Mouse (Mus musculus): Measurements from ENCODE around the gene Vangl1.

GRCm38 (mm10) chr3:102197152-102197551 lies 7.3 kb downstream of the Vangl1 start:
- TF ChIP-seq CTCF (conservative IDR thresholded peaks at IDR 0.05 in 1 of 2, IDR thresholded peaks at IDR 0.05 in 1 of 2; ENCODE audit: low read depth in 2 of 2, low read length in 2 of 2) (no peak), ZMIZ1 (IDR thresholded peaks at IDR 0.05; ENCODE audit: low read depth, low read length) (no peak), ZNF384 (IDR thresholded peaks at IDR 0.05; ENCODE audit: low read depth, low read length) (no peak), MAX (IDR thresholded peaks at IDR 0.05; ENCODE audit: low read length) (no peak), USF1 (IDR thresholded peaks at IDR 0.05; ENCODE audit: low read depth, low read length) (no peak), KAT2A (IDR thresholded peaks at IDR 0.05; ENCODE audit: insufficient replicate concordance, low read length) (no peak), MYC (IDR thresholded peaks at IDR 0.05; ENCODE audit: low read depth, low read length) (no peak)

Data from CH12.LX (cell line).